Mouse (Mus musculus): ENCODE data around the gene Dnhd1. TPM values are rescaled to one million over a fixed set of nuclear protein-coding genes. Genes with fewer than 3 reads are reported as not detected.
A peak's percentile ranks its signal among the peaks of the same experiment; 100 is the strongest.
"Not testable (repeated sequence)": the region's sequence is repeated elsewhere in the genome, so short reads cannot be mapped to it uniquely, and the experiment has no call there.

Gene Dnhd1
- polyA plus RNA-seq, 1 experiment from 2014 or later, result 2.8 TPM

DNA sequence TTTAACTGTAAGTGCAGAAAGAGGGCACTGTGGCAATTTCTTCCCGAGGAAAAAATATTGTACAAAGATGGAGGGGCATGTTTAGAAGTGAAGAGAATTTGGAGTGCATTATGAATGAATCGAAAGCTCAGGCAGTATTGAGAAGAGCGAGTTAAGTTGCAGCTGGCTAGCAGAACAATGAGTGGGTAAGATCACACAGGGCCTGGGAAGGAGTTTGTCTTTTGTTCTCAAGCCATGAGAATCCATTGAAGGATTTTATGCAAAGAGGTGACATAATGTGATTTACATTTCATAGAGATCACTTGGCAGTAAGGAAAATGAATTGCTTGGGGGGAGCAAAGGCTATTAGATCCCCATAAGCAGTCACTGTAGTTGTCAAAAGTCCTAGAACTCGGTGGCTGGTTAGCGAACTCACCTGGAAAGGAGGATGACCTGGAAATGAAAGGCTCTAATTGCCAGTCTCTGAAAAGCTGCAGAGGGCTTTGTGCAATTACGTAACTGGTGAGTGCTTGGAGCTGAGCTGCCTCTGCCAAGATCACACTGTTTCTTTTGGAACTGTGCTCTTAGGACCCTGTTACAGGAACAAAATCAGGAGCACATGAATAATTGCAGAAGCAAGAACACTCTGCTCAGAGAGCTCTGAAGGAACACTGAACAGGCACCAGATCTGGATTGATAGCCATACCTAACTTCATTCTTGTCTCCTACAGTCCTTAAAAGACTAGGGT lies 78.2 kb downstream of the Dnhd1 start:
- WGBS, result 72% methylated on average over 6 of the region's 6 CpGs
- Histone ChIP-seq H3K4me2 (replicated peaks) (no peak overlapping the region), H3K36me3 (peaks cover 50% of the 10 kb centered on the region), H3K9ac (no peak overlapping the region), H3K4me3 (replicated peaks) (no peak overlapping the region), H3K4me1 (peaks cover 4% of the 10 kb centered on the region; the same call in 1 of the 2 replicates), H3K9me3 (replicated peaks) (no peaks in the 10 kb centered on the region), H3K27me3 (no peaks in the 10 kb centered on the region), H3K27ac (replicated peaks) (no peak overlapping the region)
- ATAC-seq (ENCODE audit: insufficient number of reproducible peaks, low FRiP score, low TSS enrichment, low read depth), result no peak

DNA sequence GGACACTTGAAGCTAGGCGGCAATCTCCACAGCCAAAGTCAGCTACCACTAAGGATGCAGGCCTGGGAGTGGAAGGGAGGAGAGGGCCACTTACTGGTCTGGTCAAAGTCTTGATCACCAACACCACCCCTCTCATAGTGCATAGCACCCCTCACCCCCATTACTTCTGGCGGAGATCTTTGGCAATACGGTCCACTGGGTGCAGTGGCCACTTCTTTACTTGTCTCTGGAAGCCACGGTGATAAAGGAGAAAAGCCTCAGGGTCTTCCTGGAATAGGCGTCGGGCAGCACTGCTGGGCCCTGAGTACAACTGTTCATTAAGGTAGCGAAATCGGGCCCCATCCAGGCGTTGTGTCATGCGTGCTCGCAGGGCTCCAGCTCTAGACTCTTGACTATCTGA lies 83.2 kb downstream of the Dnhd1 start:
- Histone ChIP-seq H3K27me3 (no peaks in the 10 kb centered on the region), H3K9ac (no peak overlapping the region), H3K27ac (replicated peaks) (no peak overlapping the region), H3K9me3 (replicated peaks) (no peaks in the 10 kb centered on the region), H3K36me3 (peaks cover 60% of the 10 kb centered on the region), H3K4me2 (replicated peaks) (no peak overlapping the region), H3K4me3 (replicated peaks) (no peak overlapping the region), H3K4me1 (peaks cover 26% of the 10 kb centered on the region)
- ATAC-seq (ENCODE audit: insufficient number of reproducible peaks, low FRiP score, low TSS enrichment, low read depth), result no peak
- 94% methylated on average over 11 of the region's 11 CpGs for WGBS

DNA sequence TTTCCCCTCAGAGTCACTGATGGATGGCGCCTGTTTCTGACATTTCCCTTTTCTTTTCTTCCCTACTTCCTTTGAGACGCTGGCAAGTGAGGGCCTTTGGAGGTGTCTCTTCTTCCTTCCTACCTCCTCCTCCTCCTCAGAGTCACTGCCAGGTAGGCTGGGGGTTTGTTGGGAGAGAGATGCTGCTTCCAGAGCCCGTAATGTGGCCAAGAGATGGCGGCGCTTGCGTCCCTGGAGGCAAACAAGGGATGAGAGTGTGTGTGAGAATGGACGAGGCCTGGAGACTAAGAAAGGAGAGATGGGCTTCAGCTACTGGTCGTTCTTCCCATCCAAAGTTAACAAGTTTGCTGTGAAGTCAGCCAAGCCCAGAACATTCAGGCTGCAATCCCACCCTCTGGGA lies 84.2 kb downstream of the Dnhd1 start:
- Histone ChIP-seq H3K4me2 (replicated peaks) (peak overlapping the region; percentile 59), H3K4me1 (peaks cover 35% of the 10 kb centered on the region), H3K36me3 (peaks cover 54% of the 10 kb centered on the region), H3K4me3 (replicated peaks) (peak overlapping the region; percentile 74; the same call in 1 of the 2 replicates), H3K27ac (replicated peaks) (no peak overlapping the region), H3K27me3 (no peaks in the 10 kb centered on the region), H3K9ac (no peak overlapping the region), H3K9me3 (replicated peaks) (no peaks in the 10 kb centered on the region)
- WGBS, result 85% methylated on average over 8 of the region's 8 CpGs
- ATAC-seq (ENCODE audit: insufficient number of reproducible peaks, low FRiP score, low TSS enrichment, low read depth), result no peak

DNA sequence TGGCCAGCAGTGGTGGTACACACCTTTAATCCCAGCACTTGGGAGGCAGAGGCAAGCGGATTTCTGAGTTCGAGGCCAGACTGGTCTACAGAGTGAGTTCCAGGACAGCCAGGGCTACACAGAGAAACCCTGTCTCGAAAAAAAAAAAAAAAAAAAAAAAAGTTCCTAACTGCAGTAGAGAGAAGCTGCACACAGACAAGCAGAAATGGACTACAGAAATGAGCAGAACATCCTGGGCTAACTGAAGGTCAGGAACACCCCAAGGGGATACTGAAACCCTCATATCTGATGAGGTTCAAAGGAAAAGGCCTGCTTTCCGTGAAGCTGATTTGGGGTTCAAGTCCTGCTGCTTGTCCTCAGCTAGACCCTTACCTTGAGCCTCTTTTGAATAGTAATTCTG lies 84.8 kb downstream of the Dnhd1 start:
- Histone ChIP-seq H3K27ac (replicated peaks) (peak overlapping the region; percentile 89), H3K4me2 (replicated peaks) (peak overlapping the region; percentile 59), H3K4me1 (peaks cover 37% of the 10 kb centered on the region), H3K4me3 (replicated peaks) (peak overlapping the region; percentile 74), H3K36me3 (peaks cover 55% of the 10 kb centered on the region), H3K9ac (peak overlapping the region; percentile 86)
- not testable (repeated sequence) for ATAC-seq (ENCODE audit: insufficient number of reproducible peaks, low FRiP score, low TSS enrichment, low read depth); H3K9me3 ChIP-seq (replicated peaks); H3K27me3 ChIP-seq
- WGBS, result 51% methylated on average over 3 of the region's 4 CpGs

DNA sequence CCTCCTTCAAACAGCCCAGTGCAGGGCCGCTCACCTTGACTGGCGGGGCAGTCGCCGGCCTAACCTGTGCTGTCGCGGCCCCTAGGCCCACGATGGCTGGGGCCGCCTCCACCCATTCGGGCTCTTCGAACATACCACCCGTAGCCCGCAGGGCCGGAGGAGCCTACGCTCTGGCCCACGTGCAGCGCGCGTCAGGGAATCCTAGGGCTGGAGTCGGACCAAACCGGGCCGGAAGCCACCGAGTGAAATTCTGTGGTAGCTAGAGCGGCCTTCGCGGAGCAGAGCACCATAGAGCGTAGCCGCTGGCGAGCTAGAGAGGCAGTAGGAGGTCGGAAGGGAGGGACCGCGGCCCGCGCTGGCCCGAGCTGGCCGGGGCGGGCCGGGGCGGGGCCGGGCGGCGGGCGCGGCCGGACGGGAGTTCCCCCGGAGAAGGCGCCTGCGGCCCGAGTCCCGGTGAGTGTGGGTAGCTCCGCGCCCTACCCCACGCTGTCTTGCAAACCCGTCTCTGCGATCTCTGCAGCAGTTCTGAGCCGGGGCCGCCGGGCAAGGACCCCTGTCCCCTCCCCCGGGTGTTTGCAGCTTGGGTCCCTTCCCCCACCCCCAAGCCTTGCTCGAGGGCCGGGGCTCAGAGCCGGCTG lies 85.8 kb downstream of the Dnhd1 start, which contains the start of gene Ilk:
Gene Ilk (plus strand): TSS at position 329 of the 638 bp plus-strand sequence.
- Histone ChIP-seq H3K9me3 (replicated peaks) (no peaks in the 10 kb centered on the region), H3K36me3 (peaks cover 55% of the 10 kb centered on the region), H3K27ac (replicated peaks) (peak within 1 kb of the TSS; percentile 89), H3K4me1 (peaks cover 37% of the 10 kb centered on the region), H3K4me3 (replicated peaks) (peak within 1 kb of the TSS; percentile 74), H3K4me2 (replicated peaks) (peak within 1 kb of the TSS; percentile 59), H3K9ac (peak within 1 kb of the TSS; percentile 86), H3K27me3 (no peaks in the 10 kb centered on the region)
- peak; percentile 97 for ATAC-seq (ENCODE audit: insufficient number of reproducible peaks, low FRiP score, low TSS enrichment, low read depth)
- WGBS, result under 1% methylated on average over 62 of the region's 62 CpGs

DNA sequence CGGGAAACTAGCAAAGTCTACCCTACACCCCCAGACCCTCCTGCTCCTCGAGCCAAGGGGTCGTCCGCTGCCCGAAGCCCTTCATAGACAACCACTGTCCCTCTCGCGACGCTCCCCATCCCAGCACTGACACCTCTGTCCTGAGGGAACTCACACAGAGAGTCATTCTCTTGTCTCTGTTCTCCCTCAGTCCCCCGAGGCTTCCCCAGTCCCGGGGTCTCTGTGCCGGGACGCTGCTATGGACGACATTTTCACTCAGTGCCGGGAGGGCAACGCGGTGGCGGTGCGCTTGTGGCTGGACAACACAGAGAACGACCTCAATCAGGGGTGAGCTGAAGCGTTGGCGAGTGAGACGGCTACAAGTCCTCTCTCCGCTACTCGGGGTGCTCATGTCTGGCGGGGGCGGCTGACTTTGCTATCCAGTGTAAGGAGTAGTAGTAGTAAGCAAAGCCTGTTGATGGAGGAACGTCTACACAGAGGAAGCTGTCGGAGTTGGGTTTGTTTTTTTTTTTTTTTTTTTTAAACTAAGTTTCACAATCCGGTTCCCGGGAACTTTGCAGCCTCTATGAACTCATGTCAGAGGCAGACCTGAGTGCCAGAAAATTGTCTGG lies 86.4 kb downstream of the Dnhd1 start, which contains the start of gene Rrp8:
Gene Rrp8 (minus strand): TSS at position 475 of the 611 bp plus-strand sequence.
- peak within 1 kb of the TSS; percentile 86 for H3K9ac ChIP-seq
- H3K36me3 ChIP-seq, result peaks cover 55% of the 10 kb centered on the region
- H3K4me2 ChIP-seq (replicated peaks), result peak within 1 kb of the TSS; percentile 59
- H3K4me3 ChIP-seq (replicated peaks), result peak within 1 kb of the TSS; percentile 74
- peak within 1 kb of the TSS; percentile 89 for H3K27ac ChIP-seq (replicated peaks)
- H3K9me3 ChIP-seq (replicated peaks), result no peaks in the 10 kb centered on the region
- no peaks in the 10 kb centered on the region for H3K27me3 ChIP-seq
- WGBS, result under 1% methylated on average over 30 of the region's 30 CpGs
- H3K4me1 ChIP-seq, result peaks cover 37% of the 10 kb centered on the region
- no peak for ATAC-seq (ENCODE audit: insufficient number of reproducible peaks, low FRiP score, low TSS enrichment, low read depth)

DNA sequence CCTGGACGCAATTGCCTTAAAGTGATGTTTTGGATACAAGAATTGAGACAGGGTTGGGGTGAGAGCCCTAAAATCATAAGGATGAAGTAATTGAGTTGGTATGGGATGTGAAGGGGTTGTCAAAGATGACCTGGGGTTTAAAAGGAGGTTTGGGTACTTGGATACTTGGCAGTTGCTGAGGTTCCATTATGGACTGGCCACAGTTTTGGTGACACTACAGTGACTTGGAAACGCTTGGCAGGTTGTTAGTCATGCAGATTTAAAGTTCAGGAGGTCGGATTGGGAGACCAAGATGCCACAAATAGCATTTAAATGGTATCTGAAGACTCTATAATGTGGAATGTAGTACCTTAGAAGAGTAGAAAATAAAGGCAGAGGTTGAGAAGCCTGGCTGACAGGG lies 87.0 kb downstream of the Dnhd1 start:
- Histone ChIP-seq H3K4me1 (peaks cover 37% of the 10 kb centered on the region), H3K27ac (replicated peaks) (peak overlapping the region; percentile 89), H3K4me3 (replicated peaks) (peak overlapping the region; percentile 74), H3K9ac (peak overlapping the region; percentile 86), H3K27me3 (no peaks in the 10 kb centered on the region), H3K4me2 (replicated peaks) (peak overlapping the region; percentile 59), H3K36me3 (peaks cover 54% of the 10 kb centered on the region), H3K9me3 (replicated peaks) (no peaks in the 10 kb centered on the region)
- no peak for ATAC-seq (ENCODE audit: insufficient number of reproducible peaks, low FRiP score, low TSS enrichment, low read depth)
- WGBS, result 34% methylated on average over 3 of the region's 3 CpGs

DNA sequence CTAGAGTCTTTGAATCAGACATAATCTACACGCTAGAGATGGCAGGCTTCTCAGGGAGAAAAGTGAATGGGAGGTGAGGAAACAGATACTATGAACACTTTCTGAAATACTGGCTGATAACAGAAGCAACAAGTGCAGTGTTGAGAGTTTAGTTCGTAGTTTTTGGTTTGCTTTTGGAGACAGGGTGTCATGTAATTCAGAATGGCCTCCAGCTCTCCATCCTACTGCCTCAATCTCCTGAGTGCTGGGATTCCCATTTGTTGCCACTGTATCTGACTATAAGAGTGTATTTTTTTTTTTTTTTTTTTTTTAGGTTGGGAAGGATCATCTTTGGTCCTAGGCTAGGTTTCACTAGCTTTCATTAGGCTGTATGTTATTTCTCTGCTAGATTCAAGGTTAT lies 87.7 kb downstream of the Dnhd1 start:
- H3K9me3 ChIP-seq (replicated peaks), result no peaks in the 10 kb centered on the region
- peaks cover 42% of the 10 kb centered on the region for H3K4me1 ChIP-seq
- WGBS, result 54% methylated on average over 2 of the region's 2 CpGs
- no peak for ATAC-seq (ENCODE audit: insufficient number of reproducible peaks, low FRiP score, low TSS enrichment, low read depth)
- H3K36me3 ChIP-seq, result peaks cover 51% of the 10 kb centered on the region
- H3K27ac ChIP-seq (replicated peaks), result peak overlapping the region; percentile 89
- H3K4me2 ChIP-seq (replicated peaks), result peak overlapping the region; percentile 59
- H3K27me3 ChIP-seq, result no peaks in the 10 kb centered on the region
- H3K4me3 ChIP-seq (replicated peaks), result peak overlapping the region; percentile 74
- no peak overlapping the region for H3K9ac ChIP-seq

DNA sequence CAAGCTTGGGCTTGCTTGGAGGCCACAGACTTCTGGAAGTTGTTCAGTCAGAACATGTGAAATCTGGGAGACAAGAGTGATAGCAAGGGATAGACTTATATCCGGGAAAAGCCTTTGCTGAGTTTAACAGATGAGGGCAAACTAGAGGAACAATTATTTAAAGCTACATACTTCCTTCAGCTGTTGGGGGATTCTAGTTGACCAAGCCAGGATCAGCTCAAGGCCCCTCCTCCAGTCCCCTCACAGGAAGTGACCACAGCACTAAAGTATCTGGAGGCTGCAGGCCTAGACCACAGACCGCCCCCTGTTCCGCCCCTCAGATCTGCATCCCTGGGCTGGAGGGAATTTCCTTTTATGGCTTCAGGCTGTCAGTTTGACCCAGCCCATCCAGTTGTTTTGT lies 88.3 kb downstream of the Dnhd1 start:
- peak; percentile 72; the same call in 1 of the 2 replicates for ATAC-seq (ENCODE audit: insufficient number of reproducible peaks, low FRiP score, low TSS enrichment, low read depth)
- Histone ChIP-seq H3K27ac (replicated peaks) (peak overlapping the region; percentile 89), H3K4me2 (replicated peaks) (peak overlapping the region; percentile 59), H3K27me3 (no peaks in the 10 kb centered on the region), H3K9me3 (replicated peaks) (no peaks in the 10 kb centered on the region), H3K36me3 (peaks cover 44% of the 10 kb centered on the region), H3K4me3 (replicated peaks) (peak overlapping the region; percentile 74), H3K4me1 (peaks cover 47% of the 10 kb centered on the region), H3K9ac (no peak overlapping the region)
- WGBS, result 17% methylated on average over 3 of the region's 3 CpGs

DNA sequence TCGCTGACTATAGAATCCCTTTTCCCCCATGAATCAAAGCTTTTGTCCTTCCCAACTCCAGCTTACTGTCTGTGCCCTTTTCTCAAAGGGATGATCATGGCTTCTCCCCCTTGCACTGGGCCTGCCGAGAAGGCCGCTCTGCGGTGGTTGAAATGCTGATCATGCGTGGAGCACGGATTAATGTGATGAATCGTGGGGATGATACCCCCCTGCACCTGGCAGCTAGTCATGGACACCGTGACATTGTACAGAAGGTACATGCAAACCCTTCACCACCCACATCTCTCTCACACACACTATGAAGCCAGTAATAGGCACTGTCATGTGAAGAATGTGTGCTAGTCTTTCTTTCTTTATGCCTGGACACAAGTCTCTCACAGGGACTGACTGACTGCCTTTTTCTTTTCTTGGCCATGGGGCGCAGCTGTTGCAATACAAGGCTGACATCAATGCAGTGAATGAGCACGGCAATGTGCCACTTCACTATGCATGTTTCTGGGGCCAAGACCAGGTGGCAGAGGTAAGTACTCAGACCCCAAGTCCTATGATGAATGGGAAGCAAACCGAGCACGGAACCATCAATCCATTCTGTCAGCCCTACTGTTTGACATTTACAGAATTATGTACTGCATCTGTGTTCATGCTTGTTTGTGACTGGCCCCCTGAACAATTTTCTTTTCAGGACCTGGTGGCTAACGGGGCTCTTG lies 89.6 kb downstream of the Dnhd1 start:
- Histone ChIP-seq H3K4me1 (peaks cover 46% of the 10 kb centered on the region), H3K27ac (replicated peaks) (peak overlapping the region; percentile 89), H3K9me3 (replicated peaks) (no peaks in the 10 kb centered on the region), H3K4me3 (replicated peaks) (no peak overlapping the region), H3K36me3 (peaks cover 35% of the 10 kb centered on the region), H3K9ac (no peak overlapping the region), H3K4me2 (replicated peaks) (no peak overlapping the region), H3K27me3 (no peaks in the 10 kb centered on the region)
- 84% methylated on average over 13 of the region's 13 CpGs for WGBS
- ATAC-seq (ENCODE audit: insufficient number of reproducible peaks, low FRiP score, low TSS enrichment, low read depth), result no peak

DNA sequence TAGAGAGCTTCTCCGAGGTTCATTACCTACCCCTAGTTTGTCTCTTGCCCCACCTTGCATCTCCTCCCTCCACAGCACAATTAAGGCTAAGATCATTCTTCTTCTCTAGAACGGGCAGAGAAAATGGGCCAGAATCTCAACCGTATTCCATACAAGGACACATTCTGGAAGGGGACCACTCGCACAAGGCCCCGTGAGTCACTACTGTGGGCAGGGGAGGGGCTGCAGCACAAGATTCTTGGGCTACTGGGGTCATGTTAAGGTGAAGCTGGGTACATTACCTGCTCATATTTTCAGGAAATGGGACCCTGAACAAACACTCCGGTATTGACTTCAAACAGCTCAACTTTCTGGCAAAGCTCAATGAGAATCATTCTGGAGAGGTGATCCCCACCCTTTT lies 90.2 kb downstream of the Dnhd1 start:
- WGBS, result 76% methylated on average over 6 of the region's 6 CpGs
- no peaks in the 10 kb centered on the region for H3K27me3 ChIP-seq
- H3K4me1 ChIP-seq, result peaks cover 42% of the 10 kb centered on the region
- H3K9me3 ChIP-seq (replicated peaks), result no peaks in the 10 kb centered on the region
- H3K36me3 ChIP-seq, result peaks cover 35% of the 10 kb centered on the region
- no peak overlapping the region for H3K9ac ChIP-seq
- H3K4me3 ChIP-seq (replicated peaks), result no peak overlapping the region
- no peak overlapping the region for H3K4me2 ChIP-seq (replicated peaks)
- no peak for ATAC-seq (ENCODE audit: insufficient number of reproducible peaks, low FRiP score, low TSS enrichment, low read depth)
- no peak overlapping the region for H3K27ac ChIP-seq (replicated peaks)

All from embryonic facial prominence, embryonic 15.5 days (tissue).